Mouse (Mus musculus): Measurements from ENCODE around the gene Lhx2.

Lhx2 gene

DNA sequence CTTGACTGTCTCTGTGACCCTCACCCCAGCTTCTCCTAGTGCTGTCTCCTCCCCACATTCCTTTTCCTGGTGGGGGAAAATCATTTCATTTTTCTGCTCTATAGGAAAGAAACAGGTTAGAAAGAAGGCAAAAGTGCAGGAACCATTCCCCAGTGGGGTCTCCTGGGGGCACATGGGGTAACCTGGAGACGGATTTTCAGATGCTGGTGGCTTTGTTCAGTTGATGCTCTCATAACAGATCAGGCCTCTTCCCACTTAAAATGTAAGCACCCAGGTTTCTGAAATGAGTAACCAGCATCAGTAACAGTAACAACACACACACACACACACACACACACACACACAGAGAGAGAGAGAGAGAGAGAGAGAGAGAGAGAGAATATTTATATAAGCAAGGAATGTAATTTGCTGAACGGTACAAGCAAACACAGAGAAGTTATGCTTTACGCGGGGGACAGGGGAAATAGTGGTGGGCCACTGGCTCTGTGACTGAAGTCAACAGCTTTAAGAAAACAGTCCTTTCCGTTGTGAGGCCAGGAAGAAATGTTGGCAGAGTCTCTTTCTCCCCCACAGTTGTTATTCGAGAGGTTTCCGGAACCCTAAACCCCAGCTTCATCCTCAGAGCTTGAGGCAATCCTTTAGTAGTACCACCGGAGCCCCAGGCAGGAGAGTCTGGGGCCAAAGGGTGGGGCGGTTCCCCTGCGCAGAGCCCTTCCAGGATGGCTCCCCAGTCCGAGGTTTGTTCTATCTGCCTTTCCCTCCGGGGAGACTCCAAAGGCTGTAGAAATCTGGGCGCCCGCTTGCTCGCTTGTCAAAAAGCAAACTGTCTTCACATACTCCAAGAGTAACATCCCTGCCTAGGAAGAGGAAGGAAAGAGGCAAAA lies 8.0 kb downstream of the Lhx2 start:
- no peak for DNase-seq

DNA sequence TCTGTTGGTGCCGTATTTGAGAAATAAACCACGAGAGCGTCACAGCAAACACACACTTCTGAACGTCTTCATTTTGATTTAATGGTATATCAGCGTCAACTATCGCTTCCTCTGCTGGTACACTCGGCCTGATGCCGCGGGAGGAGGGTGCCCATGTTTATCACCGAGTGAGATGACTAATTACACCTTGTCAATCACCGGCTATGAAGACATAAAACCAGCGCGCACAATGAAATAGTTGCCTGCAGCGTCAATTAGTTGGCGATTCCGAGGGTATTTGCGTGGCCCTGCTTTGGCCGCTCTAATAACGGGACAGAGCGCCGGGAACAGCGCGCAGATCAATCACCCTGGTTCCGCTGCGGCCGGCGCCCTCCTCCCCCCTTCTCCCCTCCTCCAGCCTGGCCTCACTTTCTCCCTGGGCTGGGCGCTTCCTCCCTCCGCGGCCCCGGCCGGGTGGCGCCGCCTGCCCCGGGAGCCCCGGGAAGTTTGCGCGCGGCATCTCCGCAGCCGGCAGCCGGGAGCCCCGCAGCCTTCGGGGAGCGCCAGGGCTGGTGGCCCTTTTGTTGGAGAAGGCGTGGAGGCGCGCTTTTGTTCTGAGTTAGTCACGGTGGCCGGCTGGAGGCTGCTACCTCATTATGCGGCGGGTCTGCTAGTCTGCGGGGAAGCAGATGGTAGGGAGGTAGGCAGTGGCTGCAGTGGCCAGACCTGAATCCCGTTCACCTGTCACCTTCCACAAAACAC lies 8.9 kb downstream of the Lhx2 start:
- peak in 1 of 2 experiments; percentile 33 for DNase-seq

- DNase-seq: no peak
Measured at GRCm38 (mm10) chr2:38348660-38349420, 9.8 kb downstream of the Lhx2 start.

DNA sequence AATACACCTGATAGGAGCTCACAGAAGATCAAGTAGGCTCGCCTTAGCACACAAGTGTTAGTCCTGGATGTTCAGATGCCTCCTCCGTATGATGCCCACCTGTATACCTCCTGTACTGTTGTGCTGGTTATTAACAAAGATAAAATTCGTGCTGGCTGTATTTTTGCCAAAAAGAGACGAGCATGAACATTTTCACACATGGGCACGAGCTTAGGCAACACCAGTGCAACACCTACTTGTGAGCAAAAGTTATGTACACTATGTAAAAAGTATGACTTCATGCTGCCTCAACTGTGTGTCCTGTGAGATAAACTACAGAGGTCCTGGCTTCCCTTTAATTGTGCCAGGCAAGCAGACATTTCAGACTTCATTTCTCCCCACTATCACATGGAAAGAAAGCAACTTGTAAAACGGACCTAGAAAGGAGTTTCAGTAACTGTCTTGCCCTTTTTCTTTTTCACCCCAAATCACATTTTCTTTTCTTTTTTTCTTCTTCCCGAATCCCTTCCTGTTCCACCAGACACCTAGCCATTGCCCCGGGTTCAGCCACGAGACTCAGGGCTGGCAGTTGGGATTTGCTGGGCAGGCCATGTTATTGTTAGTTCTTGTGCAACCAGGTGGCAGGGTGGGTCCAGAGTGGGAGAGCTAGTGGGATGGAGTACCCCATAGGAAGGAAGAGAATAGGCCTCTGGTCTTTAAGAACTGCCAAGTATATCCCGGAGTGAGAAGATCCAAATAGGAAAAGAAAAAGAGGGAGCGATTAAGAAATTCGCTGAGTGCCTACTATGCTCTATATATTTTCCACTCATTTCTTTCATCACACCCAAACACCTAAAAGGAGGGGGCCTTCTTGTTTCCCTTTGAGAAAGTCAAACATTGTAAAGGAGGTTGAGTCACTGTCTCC lies 10.6 kb downstream of the Lhx2 start:
- no peak for DNase-seq

DNA sequence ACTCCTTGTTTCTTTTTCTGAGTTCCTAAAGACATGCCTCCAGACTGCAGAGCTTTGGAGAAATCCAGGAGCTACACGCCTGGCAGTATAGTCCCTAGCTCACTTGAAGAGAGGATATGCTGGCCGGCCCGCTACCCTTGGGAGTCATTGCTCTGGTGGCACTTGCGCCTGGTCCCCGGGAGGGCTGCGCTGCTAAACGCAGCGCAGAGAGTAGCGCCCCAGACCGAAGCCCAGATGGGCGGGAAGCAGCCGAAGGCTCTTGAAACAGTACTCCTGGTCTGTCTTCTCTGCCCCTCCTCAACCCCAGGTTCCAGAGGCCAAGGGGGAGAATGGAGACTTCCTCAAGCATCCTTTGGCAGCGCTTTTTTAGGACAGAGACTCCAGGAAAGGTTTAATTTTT lies 11.3 kb downstream of the Lhx2 start:
- no peak for DNase-seq

DNA sequence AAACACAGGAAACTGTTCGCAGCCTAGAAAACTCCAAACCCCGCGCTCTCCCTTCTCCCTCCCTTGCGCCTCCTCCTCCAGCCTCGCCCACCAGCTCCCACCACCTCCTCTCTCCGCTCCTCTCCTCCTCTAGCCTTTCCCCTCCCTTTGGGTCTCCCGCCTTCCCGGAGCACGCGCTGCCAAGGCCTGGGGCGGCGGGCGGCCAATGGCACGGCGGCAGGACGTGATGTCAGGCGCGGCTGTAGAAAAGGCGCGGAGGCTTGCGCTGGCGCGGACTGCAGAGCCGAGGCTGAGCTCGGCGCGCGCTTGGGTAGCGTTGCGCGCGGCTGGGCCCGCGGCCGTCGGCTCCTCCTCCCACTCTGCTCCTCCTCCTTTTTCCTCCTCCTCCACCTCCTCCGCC lies 11.7 kb downstream of the Lhx2 start:
- DNase-seq: peak; percentile 83 to 89

- peak in 1 of 2 experiments; percentile 38 for DNase-seq
Measured at GRCm38 (mm10) chr2:38351641-38352320, 12.7 kb downstream of the Lhx2 start.

DNA sequence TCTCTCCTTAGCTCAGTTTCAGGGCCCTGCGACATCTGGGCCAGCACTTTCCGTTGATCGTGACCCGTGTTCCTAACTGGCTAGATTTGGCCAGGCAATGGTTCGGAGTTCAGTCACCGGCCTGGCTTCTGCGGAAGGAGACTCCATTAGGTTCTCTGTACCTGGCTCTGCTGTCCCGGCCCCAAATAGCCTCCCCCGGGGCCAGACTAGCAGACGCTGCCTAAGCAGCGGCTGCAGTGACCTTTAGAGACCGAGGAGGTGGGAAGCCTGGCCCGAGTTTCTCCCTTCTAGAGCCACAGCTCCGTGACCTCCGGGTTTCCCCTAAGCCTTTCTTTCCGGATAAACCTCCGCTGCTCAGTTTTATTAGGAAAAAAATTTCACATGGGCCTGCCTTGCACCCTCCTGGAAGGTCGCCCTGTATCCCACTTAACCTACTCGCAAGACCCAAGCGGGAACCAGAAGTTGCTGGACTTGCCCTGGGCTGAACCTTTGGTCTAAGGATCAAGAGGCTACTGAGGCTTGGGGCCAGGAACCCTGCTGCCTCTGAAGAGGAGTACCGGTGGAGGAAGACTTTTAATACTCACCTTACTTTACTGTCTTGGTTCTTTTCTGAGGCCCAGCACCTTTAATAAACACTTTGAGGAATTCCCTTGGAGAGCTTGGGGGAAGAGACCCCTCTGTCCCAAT lies 13.4 kb downstream of the Lhx2 start:
- DNase-seq: no peak

DNA sequence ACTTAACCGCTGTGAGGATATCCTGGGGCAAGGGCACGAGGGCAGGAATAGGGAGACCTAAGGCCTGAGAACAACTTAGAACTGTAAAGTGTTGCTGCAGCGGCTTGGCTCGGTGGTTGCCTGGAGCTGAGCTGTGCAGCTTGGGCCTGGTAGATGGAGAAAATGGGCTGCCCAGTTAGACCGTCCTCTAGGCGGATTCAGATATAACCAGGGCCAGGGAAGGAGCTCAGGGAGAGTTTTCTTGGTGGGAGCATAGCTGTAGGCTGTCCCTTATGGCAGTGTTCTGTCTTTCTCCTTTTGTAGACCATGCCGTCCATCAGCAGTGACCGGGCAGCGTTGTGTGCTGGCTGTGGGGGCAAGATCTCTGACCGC lies 13.9 kb downstream of the Lhx2 start:
- no peak for DNase-seq

DNA sequence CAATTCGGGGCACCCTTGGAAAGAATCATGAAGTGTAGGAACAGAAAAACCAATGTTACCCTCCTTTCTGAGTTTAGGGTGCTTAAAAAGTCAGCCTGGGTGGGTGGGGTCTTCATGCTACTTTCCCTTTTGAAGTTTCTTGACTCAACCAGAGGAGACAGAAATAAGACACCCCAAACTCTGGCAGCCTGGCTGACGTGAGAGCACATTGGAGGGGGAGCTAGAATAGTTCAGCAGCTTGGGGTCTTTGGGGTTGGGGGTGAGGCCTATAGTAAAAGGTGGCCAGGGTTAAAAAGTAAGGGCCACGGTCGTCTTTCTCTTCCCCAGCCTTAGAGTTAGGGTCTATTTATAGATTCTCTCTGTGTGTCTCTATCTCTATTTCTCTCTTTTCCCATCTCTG lies 14.6 kb downstream of the Lhx2 start:
- no peak for DNase-seq

DNA sequence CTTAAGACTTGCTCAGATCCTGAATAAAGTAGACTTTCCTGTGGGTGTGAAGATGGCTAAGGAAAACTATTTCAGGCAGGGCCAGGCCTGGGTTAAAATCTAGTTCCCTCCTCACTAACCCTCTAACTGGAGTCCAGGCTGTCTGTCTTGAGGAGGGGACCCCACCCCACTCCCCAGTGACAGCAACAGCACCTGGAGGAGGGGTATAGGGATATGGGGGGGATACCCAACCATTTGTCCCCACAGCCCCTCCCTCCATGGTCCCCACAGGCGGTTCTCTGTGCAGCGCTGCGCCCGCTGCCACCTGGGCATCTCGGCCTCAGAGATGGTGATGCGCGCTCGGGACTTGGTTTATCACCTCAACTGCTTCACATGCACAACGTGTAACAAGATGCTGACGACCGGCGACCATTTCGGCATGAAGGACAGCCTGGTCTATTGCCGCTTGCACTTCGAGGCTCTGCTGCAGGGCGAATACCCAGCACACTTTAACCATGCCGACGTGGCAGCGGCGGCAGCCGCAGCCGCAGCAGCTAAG lies 15.2 kb downstream of the Lhx2 start:
- no peak for DNase-seq

DNA sequence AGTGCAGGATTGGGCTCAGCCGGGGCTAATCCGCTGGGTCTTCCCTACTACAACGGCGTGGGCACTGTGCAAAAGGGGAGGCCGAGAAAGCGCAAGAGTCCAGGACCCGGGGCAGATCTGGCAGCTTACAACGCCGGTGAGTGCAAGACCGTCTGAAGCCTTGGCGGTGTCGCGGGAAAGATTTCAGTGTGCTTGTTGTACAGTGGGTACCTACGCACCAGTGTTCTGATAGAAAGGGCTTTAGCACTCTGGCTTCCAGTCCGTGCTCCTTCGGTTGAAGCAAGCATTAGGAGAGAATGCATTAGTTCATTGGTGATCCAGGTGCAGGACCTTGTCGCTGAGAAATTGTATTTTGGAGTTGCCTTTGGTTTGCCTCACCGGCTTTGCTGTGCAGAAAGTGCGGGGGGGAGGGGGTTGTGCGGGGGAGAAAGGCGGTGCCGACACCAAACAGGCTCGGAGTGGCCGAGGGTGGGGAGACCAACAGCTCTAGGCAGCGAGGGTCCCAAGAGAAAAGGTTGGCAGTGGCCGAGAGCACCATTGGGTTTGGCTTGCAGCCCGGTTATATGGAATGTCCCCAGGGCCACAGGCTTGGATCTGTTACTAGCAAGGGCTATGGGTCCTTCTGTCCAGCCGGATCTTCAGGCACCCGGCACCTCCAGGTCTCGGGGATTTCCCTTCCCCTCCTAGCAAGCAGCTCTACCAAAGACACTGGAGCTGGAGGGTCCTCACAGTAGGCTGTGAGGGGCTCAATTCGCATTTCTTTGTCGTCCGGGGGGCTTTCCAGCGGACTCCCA lies 15.8 kb downstream of the Lhx2 start:
- peak; percentile 45 to 51 for DNase-seq

DNA sequence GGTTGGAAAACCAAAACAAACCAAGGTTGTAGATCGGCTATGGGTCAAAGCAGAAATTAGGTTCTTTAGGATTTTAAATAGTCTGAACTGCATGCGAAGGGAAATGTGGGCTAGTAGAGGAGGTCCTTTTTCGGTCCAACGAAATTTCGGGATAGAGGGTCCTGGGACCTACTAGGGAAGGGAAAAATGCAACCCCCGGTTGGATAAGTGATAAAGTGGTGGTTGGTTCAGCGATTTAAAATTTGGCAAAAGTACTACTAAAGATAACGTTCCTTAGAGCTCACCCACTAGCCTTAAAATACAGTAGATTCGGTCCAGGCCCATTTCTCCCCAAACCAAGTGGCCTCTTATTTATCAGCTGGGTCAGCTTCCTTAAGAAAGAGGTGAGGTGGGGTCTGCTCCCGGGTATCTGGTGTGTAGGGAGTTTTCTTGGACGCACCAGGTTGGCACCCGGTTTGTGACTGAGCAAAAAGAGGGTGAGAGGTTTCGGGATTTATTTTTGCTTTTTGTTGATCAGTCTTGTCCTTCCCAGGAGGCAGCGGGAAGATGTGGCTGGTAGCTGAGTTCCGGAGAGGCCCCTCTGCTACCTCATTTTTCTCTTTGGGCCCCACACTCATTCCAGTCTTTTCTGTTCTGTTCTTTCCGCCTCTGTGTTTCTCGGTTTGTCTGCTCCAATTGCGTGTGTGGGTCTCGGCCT lies 16.8 kb downstream of the Lhx2 start:
- DNase-seq: peak; percentile 54 to 70

DNA sequence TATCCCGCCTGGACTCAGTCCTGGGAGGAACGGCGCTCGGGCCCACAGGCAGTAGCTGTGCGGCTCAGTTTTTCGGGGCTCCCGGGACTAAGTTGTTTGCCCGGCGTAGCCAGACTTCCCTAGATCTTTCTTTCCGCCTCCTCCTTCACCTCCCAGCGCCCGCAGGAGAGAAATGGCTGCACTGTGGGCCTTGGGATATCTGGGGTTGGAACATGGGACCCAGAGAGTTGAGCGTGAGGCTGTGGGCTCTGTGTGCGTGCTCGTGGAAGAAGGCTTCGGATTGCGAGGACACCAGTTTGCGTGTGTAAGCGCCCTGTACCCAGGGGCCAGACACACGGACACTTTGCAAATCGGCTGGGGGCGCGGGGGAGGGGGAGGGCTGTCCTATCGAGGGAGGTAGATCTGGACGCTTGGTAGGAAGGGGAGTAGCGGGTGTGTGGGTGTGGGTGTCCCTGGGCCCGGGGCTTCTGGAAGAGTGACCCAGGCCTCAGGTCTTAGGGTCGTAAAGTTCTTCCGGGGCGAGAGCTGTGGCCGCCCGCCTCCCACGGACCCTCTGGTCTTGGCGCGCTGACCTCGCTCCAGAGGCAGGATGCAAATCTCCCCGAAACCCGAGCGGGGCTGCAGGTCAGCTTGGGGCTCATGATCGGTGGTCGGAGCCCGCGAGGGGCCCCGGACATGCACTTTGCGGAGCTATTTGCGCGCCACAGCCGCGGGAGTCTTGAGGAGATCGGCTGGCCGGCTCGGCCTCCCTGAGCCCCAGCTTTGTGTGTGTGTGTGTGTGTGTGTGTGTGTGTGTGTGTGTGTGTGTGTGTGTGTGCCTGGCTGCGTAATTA lies 17.6 kb downstream of the Lhx2 start:
- peak; percentile 30 to 46 for DNase-seq

GRCm38 (mm10) chr2:38357294-38358246 lies 18.5 kb downstream of the Lhx2 start:
- DNase-seq: no peak

DNA sequence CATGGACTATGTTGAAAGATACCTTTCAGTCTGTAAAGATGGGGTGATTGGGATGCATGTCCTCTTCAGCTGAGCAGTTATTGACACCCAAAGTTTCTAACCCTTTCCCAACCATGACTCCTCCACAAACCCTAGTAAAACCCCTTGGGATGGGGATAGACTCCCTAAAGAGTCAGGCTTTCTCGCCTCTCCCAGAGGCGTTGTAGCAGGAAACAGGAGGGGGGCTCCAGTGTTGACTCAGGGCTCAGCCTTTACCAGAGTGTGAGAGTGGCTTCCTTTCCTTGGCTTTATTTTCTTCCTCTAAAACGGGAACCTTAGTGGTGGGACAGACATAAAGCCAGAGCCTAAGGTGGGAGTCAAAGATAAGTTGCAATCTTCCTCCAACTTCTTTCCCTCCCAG lies 19.5 kb downstream of the Lhx2 start:
- no peak for DNase-seq

DNA sequence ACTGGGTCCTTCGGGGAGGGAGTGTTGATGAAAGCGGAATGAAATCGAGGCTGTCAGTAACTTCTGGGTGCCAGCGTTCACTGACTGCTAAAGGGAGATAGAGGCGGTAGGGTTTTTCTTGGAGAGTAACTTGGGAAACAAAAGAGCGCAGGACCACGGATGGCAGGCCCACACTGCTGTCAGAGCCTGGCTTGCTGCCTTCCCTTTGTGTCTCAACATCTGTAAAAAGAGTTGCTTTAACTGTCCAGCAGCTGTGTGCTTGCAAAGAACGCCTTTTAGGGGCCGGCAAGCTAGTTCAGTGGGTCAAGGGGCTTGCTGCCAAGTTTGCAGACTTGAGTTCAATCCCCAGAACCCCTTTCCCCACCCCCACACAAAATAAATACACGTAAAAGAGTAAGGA lies 20.1 kb downstream of the Lhx2 start:
- no peak for DNase-seq
